Mouse (Mus musculus): ENCODE data around the gene Emid1.

Emid1 gene

DNA sequence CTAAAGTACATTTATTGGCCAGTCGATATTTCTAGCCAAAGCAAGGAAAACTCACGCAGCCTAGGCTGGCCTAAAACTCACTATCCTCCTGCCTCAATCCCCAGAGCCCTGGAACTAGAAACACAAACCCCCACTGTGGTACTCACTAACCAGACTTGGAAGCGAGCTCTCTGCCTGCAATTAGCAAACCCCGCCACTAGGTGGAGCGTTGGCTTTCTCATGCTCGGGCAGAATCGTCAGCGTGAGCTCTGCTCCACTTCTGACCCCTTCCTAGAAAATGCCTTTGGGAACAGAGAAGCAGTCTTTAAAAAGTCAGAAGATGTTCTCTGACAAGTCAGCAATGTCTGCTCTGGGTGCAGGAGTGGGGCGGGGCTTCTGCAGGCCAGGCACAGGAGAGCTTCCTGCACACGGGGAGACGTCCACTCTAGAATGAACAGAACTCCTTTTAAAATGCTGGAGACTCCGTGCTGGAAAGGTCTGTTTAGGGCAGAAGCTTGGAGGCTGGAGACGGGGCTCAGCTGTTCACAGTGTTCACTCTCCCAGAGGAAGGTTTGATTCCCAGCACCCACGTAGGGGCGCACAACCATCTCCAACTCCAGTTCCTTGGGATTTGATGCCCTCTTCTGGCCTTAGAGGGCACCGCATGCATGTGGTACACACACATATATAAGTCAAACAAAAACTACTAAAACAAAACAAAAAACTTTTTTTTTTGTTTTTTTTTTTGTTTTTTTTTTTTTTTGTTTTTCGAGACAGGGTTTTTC, 8.8 kb upstream of the Emid1 start:
- peak; percentile 38 for DNase-seq

DNA sequence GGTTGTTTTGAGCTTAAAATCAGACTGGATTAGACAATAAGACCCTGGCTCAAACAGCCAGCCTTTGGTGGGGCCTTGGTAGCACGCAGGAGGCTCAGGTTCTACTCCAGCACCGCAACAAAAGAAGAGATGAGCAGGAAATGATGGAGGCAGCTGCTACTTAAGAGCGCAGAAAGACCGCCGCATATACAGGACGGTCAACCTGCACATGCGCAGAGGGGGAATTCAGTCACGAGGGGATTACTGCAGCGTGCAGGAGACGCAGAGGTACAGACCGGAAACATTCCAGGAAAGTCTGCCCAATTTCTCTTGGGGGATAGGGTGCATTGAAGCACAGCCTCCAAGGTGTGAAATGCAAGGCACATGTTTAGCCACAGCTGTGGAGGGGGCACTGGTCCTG, 6.0 kb upstream of the Emid1 start:
- no peak for DNase-seq

DNA sequence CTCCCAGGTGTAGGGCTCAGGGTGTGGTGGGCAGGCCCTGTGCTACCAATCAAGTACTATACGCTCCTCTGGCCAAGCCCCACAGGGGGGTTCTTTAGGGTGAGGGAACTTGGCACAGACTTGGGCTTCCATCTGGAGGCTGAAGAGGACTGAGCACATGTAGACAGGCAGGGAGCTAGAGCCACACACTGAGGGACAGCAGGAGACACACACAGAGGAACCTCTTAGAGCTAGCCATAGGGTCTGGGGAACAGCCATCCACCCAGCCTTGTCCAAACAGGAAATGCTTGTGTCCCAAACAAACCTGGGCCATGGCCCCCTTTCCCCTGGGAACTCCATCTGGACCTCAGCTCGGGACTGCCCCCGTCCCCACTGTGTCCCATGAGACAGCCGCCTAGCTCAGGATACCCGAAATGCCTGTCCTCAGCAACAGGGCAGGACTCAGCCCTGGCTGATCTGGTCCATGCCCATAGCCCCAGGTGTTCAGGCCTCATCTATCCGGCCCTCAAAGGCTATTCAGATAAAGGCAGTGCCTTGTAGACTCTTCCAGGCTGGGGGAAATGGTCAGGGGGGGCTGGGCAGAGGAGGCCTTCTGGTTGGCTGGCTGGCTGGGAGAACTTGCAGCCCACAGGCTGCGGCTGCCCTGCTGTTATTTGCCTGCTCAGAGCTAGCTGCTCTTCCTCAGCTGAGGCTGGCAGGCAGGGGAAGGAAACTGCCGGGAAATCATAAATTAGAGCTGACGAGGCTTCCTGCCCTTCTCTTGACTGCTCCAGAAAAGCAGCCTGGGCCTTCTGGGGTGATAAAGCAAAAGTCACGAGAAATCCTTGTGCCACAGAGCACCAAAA, 3.1 kb upstream of the Emid1 start:
- DNase-seq = no peak

DNA sequence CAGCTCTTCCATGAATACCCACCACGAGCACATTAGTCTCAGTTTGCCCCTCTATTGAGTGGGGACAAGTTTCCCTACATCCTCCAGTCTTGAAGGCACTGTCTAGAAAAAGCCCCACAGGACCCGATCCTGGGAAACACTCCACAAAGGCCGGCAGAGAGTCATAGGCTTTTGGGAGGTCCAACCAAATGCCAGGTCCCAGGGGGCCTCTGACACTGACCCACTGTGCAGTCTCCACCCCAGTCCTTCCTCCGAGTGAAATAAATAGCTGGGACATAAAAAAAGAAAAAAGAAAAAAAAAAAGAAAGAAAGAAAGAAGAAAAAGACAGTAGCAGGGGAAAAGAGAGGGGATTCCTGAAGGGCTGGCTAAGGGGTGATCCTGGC, 818 bp downstream of the Emid1 start:
- no peak for DNase-seq

DNA sequence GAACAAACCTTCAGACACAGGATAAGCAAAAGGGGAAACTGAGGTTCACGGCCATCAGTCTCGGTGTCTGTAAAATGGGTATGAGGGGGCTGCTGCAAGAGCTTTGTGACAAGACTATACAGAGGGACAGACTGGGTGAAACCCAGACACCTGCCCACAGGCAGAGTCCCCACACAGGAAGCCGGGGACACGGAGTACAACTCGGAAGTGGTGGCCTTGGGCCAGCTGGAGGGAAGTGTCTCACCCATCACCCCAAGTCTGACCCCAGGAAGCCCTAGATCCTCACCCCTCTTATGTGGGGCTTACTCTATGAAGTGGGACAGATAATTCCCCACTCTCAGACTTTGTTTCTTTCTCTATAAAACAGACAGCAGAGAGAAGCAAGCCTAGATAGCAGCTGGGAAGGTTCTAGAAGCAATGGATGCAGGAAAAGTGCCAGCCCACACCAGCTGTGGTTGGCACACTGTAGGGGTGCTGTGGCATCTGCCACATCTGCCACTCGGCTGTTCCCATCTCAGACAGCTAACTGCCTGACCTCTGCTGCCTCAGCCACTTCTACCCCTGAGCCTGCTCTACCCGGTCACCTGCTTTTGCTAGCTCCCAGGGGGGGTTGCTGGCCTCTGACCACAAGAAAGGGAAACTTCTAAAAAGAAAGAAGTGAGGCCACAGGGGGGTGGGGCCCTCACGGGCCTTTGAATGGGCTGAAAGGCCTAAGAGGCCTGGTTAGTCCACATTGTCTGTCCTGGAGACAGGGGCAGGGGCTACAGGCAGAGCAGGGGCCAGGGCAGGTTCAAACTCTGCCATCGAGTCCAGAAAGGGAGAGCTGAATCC, 1.4 kb downstream of the Emid1 start:
- no peak for DNase-seq

DNA sequence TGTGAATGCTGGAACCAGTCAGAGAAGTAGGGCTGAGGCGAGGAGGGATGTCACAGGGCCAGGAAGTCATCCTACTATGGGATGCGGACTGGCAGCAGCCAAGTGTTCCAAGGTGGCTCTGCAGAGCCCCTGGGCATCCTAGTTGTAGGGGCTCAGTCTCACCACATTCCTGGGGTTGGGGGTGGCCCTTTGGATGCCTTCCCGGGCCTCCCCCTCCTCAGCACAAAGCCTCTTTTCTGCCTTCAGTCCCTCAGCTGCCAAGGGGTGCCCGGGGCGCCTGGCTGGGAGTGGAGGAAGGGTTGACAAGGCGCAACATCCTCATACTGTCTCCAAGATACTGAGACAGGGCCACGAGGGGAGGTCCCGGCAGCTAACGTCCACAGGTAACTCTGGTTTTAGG, 2.1 kb downstream of the Emid1 start:
- no peak for DNase-seq

DNA sequence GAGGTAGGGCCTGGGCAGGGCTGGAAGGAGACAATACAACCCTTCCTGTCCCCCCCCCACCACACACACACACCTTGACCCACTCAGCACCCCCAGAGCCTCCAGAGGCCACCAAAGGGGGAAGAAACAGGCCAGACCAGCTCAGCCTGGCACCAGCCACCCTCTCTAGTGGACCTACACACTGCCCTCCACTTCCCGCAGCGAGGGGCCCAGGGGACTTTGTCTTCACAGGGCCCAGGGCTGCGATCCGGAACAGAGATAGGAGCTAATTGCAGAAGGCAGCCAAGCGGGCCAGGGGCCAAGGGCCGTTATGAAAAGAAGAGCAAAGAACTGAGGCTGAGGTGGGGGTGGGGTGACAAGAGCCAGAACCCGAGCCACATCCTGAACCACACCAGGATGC, 2.8 kb downstream of the Emid1 start:
- DNase-seq = no peak

DNA sequence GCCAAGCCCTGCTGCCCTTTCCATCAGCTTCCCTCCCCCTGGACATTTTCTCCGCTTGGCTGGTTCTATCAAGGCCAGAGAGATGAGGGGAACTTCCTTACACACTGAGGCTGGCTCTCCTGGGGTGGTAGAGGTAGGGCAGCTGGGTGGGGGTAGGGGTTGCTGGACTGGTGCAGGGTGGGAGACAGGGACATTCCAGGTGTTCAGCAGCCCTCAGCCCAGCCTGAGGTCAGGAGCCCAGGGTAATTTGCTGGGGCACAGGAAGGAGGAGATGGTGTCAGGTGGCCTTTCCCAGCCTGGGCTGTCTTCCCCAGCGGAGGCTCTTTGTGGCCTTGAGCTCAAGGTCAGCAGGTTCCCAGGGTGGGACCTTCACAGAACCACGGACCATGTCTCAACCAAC, 6.5 kb downstream of the Emid1 start:
- no peak for DNase-seq

DNA sequence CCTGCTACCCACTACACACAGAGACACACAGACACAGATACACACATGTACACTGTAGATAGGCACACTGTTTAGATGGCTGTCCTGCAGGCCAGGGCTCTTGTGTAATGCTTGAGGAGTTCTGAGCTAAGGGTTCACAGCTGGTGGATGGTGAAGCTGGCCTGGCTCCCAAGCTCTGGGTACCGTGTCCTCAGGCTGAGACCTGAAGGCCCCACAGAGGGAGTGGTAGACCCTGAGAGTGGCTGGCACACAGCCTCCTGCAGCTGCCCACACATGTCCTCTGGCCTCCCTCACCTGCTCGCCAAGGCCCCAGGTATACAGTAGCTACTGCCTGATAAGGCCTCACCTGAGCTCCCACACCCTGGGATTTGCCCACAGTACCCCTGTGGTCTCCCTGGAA, 10.1 kb downstream of the Emid1 start:
- DNase-seq = no peak

DNA sequence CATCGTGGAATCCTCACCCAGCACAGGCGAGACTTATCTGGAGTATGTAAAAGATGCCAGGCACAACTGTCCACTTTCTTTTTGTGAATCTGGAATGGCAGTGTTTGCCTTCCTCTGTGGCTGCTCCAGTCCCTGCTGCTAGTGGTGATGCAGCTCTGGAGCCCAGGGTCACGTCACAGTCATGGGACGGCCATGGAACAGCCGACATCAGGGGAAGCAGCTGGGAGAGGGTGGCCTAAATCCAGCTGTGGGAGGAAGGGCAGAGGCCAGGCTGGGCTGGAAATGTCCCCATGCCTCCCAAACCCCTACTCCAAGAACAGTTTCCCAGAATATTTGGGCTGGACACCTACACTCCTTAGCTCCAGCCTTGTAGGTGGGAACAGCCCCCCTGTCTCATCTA, 10.8 kb downstream of the Emid1 start:
- DNase-seq = no peak

DNA sequence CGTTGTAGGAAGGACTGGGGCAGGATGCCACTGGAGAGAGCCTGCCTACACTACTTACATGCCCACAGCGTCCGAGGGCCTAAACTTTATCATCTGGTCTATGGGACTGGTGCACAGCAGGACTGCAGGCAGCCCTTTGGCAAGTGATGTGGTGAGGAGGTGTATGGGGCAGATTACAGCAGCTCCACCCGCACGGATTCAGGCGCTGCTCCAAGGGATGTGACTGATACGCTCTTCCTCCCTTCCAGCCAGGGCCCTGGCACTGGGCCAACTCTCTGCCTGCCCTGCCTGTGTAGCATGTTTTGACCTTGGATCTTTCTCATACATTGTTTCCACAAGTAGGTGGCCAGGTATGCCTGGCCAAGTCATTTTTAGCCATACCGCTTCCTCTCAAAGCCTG, 11.4 kb downstream of the Emid1 start:
- peak; percentile 37 for DNase-seq

DNA sequence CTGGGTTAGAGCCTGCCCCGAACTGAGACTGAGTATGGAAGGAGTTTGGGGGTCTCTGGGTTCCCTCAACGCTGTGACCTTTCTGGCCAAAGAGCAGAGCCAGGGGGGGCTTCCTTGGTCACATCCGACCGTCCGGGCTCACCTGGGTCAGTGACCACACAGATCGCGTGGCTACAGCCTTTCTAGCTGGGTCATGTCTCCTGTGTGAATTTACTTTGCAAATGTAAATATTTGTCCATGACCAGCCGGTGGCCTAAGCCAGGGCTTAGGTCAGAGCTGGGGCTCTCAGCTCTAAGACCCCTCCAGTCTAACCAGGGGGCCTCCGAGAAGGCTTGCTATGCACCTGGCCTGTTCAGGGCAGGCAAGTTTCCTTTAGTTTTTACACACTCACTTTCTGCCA, 12.7 kb downstream of the Emid1 start:
- DNase-seq = no peak

DNA sequence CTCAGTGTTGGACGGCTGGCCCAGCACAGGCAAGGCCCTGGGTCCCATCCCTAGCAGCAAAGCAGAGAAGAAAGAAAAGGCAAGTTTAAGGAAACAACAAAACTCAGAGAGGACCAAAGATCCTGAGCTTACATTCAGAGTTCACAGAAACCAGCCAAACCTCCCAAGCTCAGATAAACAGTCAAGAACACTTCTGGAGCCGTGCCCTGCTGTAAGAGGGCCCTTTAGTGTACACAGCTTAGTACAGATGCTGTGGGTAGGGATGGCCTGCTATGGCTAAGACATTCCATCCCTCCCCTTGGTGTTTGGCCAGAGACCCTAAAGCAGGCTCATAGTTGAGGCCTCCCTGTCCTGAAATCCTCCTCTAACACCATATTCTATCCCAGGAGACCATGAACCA, 13.4 kb downstream of the Emid1 start:
- DNase-seq = no peak

DNA sequence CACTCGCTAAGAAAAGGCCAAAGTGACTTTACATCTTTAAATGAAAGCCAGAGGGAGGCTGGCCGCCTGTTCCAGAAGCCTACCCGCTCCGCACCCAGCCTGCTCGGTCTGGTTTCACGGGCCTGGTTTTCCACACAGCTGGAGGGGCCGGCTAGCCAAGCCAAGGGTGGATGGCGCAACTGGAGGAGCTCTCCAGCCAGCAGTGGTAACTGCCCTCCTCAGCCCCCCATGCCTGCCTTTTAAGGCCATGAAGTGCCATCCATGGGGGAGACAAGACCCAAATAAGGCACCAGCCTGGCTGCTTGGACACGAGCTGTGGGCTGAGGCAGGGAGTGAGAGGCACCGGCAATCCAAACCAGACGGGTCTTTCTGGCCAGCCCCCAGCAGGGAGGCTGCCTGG, 16.1 kb downstream of the Emid1 start:
- no peak for DNase-seq

DNA sequence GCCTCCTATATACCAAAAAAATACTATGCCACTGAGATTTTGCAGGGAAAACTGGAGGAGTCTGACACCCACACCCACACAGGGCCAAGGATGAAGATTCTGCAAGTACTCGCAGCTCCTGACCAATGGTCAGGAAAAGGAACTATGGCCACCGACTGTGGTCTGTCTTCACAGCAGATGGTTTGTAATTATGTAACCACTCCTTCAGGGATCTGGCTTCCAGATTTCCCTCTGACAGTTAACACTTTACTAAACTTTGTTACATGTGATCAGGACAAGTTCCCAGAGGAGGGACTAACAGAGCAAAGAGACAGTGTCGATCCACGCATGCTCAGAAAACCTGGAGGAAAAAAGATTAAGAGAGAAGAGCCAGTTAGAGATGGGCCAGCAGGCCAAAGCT, 19.3 kb downstream of the Emid1 start:
- DNase-seq = no peak

DNA sequence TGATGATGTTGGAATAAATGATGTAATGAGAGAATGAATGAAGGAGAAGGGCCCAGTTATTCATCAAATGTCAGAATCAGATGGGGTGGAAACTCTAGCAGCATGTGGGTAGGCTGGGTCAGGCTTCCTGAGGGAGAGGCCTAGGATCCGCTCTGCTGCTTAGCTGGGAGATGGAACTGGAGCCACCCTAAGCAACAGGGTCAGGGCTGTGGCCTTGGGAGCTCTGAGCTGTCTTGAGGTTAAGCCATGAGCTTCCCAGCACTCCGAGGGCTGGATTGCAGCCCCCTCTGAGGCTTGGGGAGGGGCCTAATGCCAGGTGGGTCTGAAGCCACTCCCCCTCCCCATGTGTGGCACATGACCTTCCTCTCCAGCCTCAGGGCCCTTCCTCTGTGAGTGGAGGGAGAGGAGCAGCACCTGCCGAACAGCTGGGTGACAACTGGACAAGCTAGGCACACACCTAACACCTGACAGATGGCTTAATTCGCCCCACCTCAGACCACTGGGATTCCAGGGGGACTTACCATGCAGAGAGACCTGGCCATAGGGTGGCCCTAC, 21.9 kb downstream of the Emid1 start:
- no peak for DNase-seq

DNA sequence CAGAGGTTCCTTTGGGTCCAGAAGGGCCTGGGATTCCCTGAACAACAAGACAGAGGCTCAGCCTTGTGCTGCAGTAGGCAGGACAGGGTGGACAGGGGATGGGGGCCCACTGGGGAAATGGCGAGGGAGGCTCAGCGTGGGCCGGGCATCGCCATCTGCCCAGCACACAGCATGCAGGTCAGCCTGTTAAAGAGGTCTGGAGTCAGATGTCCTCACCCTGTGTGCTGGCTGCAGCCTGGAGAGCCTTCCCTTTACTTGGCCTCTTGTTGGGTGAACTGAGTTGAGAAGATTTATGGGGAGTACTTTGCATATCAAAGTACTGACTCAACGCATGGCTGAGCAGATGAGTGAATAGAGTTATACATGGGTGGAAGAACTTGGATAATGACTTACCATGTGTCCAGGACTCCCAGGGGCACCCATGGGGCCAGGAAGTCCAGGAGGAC, 23.0 kb downstream of the Emid1 start:
- no peak for DNase-seq

DNA sequence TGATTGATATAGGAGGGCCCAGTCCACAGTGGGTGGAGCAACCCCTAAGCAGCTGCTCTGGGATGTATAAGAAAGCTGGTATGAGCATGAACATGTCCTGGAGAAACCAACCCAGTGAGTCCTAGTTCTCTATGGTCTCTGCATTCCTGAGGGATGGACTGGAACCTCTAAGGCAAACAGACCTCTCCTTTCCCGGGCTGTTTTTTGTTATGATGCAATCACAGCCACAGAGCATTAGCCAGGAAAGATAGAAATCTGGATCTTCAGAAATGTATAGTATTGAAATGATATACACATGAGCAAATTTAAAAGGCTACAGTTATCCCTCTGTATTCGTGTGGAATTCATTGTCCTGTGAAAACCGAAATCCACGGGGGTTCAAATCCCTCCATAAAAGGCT, 26.3 kb downstream of the Emid1 start:
- no peak for DNase-seq

DNA sequence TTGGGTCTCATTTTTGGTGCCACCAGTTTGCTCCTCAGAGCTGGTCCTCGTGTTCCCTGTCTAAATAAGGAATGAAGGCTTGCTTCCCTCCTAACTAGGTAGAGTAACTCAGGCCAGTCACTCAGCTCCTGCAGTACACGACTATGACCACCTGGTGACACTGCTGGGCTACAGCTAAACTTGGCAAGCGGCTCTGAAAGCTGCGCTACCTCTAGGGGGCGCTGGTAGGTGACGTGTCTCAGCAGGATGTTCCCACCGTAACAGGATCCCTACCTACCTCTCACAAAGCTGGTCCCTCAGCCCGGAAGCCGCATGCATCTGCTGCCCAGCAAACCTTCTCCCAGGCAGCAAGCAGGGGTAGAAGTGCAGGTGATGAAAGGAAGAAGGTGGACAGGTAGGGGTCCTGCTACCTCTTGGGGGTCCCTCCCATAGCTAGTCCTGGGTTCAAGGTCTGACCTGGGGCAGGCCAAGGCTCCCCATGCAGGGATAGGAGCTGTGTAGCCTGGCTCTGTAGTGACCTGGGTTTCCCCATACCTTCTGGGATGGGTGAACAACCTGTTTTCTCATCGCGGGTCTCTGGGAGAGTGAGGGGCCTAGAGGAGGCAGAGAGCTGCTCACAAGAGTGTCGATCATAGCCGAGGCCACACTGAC, 37.0 kb downstream of the Emid1 start:
- peak; percentile 92 for DNase-seq

DNA sequence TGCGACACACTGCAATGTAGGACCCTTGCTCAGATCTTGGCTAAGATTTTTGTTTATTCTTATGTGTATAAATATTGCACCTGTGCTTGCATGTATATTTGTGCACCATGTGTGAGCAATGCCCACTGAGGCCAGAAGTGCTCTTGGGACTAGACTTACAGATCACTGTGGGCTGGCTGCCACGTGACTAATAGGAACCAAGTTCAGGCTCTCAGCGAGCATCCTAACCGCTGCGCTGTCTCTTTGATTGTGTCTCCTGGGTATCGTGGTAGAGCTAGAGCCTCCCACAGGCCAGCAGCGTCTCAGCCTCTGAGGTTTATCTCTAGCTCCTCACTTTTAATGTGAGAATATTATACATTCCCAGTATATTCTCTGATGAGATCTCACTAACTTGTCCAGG, 38.4 kb downstream of the Emid1 start:
- DNase-seq = no peak

DNA sequence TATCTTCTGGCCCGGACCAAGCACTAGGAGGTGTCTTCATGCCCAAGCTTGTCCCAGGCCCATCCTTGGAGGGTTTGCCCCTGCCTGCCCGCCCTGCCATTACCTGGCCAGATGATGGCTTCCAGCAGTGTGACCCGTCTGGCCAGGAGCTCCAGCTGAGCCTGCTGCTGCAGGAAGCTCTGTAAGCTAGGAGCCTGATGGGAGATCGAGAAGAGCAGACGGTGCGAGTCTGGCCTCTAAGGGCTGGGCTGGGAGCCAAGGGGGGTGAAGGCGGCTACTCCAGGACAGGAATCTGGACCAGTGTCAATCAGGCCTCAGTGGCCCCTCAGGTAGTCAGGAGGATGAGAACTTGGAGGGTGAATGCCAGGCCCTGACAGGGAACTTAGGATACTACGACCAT, 42.6 kb downstream of the Emid1 start:
- DNase-seq = no peak

DNA sequence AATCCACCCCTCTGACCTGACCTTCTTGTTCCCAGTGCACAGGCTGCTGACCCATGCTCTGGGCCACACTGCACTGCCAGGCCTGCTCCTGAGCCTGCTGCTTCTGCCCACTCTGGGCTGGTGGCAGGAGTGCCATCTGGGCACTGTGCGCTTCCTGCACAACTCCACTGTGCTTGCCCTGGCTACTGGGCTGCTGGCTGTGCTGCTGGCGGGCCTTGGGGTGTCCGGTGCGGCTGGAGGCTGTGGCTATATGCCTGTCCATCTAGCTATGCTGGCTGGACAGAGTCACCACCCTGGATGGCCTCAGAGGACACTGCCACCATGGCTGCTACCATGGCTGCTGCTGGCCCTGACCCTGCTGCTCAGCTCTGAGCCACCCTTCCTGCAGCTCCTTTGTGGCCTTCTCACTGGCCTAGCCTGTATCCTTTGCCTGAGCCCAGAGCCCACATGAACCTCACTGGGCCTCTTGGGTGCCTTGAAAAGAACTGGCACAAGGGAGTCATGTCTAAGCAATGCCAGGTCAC, 48.0 kb downstream of the Emid1 start:
- no peak for DNase-seq

DNA sequence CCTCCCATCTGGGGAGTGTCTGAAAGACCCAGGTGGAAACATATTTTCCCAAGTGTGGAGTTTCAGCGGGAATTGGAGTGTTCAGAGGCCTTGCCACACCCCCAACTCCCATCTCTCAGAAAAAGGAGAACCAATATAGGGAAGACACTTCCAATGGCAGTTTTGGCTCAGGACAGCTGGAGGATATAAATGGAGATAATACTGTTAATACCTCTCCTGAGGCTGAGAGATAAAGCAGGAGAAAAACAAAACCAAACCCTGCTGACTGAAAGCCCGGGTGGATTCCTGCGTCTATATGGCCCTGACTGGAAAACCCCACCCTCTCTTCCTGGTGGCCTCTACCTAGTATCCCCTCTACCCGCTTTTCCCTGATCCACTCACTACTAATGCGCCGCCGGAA, 49.7 kb downstream of the Emid1 start:
- no peak for DNase-seq
